Mouse (Mus musculus): ENCODE results near the gene Bag6. TPM values are rescaled to one million over a fixed set of nuclear protein-coding genes. Genes with fewer than 3 reads are reported as not detected.
A peak's percentile ranks its signal among the peaks of the same experiment; 100 is the strongest.

Bag6 gene
- total RNA-seq, 2 experiments from 2014 or later = 23.8 to 48.1 TPM

- no peak for ATAC-seq (replicated peaks; ENCODE audit: low FRiP score, poor library complexity, severe bottlenecking)
Observed at GRCm38 (mm10) chr17:35163326-35164081, 28.5 kb downstream of the Bag6 start.

- no peak for ATAC-seq (replicated peaks; ENCODE audit: low FRiP score, poor library complexity, severe bottlenecking)
Observed at GRCm38 (mm10) chr17:35164218-35164567, 29.2 kb downstream of the Bag6 start.

- peak; percentile 89 for ATAC-seq (replicated peaks; ENCODE audit: low FRiP score, poor library complexity, severe bottlenecking)
Observed at GRCm38 (mm10) chr17:35164568-35165450, 29.8 kb downstream of the Bag6 start, which contains the start of gene Prrc2a. Prrc2a (minus strand) TSS chr17:35164897.

- no peak for ATAC-seq (replicated peaks; ENCODE audit: low FRiP score, poor library complexity, severe bottlenecking)
Observed at GRCm38 (mm10) chr17:35165451-35166155, 30.6 kb downstream of the Bag6 start.

GRCm38 (mm10) chr17:35166352-35167035 is 31.5 kb downstream of the Bag6 start:
- ATAC-seq (replicated peaks; ENCODE audit: low FRiP score, poor library complexity, severe bottlenecking) = no peak

DNA sequence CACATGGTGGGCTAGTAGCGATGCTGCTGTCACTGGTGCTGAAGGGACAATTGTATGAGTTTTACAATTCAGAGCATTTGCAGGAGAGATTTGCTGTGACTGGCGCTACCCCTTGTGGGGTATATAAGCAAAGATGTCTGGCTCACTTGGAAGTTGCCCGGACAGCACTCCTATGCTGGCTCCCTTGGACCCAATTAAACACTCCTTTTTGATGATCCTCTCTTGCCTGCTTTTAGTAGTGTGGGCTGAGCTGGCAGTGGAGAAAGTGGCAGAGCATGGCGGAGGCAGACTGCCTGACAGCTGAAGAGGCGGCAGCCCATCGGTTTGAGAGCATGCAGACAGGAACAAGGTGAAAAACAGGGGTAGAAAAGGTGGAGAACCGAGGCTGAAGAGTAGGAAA is 32.8 kb downstream of the Bag6 start:
- ATAC-seq (replicated peaks; ENCODE audit: low FRiP score, poor library complexity, severe bottlenecking) = no peak

GRCm38 (mm10) chr17:35168541-35169207 is 33.7 kb downstream of the Bag6 start:
- no peak for ATAC-seq (replicated peaks; ENCODE audit: low FRiP score, poor library complexity, severe bottlenecking)

DNA sequence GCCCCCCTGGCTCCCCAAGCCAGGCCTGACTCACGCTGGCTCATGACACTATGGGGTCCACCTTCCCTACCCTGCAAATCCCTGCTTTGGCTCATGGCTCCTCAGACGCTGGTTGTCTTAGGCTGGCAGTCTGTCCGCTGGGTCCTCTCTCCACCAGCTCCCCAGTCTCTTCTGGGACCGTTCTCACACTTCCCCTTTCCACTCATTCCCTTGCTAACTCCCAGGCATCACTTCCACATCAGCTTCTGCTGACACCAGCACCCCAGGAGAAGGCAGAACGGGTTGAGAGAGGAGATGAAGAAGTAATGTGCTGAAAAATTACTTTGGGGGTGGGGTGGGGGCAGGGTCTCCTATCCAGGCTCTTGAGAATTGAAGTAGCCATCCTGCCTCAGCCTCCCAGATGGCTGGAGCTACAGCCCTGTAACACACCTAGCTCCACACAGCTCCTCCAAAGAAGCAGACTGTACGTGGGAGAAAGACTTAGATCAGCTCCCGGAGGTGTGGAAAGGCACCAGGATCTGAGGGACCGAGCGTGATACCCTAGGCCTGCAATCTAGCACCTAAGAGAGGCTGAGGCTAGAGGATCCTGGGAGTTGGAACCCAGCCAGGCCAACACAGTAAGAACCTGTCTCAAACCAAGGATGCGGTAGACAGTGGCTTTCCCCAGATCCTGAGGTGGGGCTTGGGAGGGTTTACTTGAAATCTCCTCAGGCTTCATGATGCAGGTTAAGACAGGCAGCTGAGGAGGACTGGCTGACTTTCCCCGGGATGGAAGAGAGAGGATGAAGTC is 37.7 kb downstream of the Bag6 start:
- no peak for ATAC-seq (replicated peaks; ENCODE audit: low FRiP score, poor library complexity, severe bottlenecking)

- no peak for ATAC-seq (replicated peaks; ENCODE audit: low FRiP score, poor library complexity, severe bottlenecking)
Observed at GRCm38 (mm10) chr17:35173329-35173728, 38.4 kb downstream of the Bag6 start.

DNA sequence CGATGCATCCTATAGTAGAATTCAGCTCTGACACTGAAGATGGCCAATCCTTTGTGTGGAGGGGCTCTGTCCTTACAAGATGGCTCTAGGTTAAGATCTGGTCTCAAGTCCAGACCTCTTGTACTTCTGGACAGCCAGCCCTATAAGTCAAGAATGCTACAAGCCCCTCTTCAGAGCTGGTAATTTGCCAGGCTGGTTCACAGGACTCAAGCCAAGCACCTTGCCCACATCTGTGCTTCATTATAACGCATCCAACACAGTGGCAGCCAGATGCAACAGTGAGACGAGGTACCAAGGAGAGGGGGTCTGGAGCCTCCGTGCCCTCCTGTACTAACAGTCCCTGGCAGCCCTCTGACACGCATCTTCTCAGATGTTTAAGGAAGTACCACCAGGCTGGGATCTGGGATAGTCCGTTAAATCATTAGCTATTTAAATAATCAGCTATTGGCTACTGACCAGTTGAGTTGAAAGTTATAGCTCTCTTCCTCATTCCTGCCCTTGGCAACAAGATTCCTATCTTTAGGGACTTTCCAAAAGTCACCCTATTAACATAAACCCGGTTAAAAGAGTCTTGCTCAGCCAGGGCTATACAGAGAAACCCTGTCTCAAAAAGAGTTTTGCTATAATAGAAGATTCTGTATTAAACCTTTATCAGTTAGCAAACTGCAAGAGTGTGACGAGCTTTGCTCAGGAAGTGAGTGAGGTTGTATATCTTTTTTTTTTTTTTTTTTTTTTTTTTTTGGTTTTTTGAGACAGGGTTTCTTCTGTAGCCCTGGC is 39.4 kb downstream of the Bag6 start:
- ATAC-seq (replicated peaks; ENCODE audit: low FRiP score, poor library complexity, severe bottlenecking) = no peak

DNA sequence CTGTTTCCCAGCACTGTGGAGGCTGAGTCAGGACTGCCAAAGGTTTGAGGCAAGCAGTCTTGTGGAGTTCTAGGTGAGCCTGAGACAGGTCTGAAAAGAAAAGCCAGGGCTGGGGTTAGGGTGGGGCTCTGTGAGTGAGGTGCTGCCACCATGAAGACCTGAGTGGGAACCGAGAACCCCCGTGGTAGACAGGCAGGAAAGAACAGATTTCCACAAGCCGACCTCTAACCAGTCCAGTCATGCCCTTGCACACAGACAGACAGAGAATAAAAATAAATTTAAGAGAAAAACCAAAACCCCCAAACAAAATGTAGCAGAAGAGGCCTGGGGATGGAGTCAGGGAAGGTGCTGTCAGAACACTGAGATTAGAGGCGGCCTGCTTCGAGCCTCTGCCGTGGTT is 40.4 kb downstream of the Bag6 start:
- ATAC-seq (replicated peaks; ENCODE audit: low FRiP score, poor library complexity, severe bottlenecking) = no peak

DNA sequence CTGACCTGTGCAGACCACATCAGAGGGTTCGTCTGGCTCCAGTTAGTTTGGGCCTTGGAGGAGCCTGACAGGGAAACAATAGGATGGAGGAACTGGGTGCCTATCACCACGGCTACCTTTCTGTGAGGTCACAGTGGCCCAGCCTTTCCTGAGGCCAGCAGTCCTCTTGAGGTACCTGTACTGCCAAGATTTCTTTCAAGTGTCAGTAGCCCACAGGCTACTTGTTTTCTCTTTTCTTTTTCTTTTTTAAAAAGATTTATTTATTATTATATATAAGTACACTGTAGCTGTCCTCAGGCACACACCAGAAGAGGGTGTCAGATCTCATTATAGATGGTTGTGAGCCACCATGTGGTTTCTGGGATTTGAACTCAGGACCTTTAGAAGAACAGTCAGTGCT is 41.0 kb downstream of the Bag6 start, which contains the start of gene Aif1:
Gene Aif1 (minus strand): TSS at position 101 of the 400 bp plus-strand sequence.
- no peak for ATAC-seq (replicated peaks; ENCODE audit: low FRiP score, poor library complexity, severe bottlenecking)

GRCm38 (mm10) chr17:35178528-35178927 is 43.5 kb downstream of the Bag6 start:
- ATAC-seq (replicated peaks; ENCODE audit: low FRiP score, poor library complexity, severe bottlenecking) = peak; percentile 87

DNA sequence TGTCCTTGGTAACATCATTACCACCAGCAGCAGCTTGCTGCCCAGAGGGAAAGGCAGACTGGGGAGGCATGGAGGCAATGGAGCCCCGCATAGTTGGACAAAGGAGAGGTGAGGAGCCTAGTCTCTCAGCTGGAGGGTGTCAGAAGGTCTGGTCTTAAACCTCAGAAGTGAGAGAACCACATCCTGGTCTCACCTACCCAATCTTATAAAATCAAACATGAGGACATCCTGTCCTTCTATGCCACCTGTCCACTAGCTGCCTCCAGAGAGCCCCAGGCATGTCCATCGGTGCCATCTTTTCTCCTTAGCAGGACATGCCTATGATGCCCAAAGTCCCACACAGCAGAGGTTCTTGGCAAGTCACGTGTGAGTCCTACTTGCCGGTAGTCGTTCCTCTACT is 45.1 kb downstream of the Bag6 start:
- ATAC-seq (replicated peaks; ENCODE audit: low FRiP score, poor library complexity, severe bottlenecking) = no peak

GRCm38 (mm10) chr17:35185639-35186611 is 50.9 kb downstream of the Bag6 start:
- ATAC-seq (replicated peaks; ENCODE audit: low FRiP score, poor library complexity, severe bottlenecking) = no peak

GRCm38 (mm10) chr17:35186681-35187080 is 51.7 kb downstream of the Bag6 start:
- no peak for ATAC-seq (replicated peaks; ENCODE audit: low FRiP score, poor library complexity, severe bottlenecking)

GRCm38 (mm10) chr17:35187345-35187744 is 52.4 kb downstream of the Bag6 start:
- no peak for ATAC-seq (replicated peaks; ENCODE audit: low FRiP score, poor library complexity, severe bottlenecking)

All from erythroblast, adult 5-6 weeks (primary cell).